Mouse (Mus musculus): ENCODE results near the gene Rdh11. TPM values are rescaled to one million over a fixed set of nuclear protein-coding genes. Genes with fewer than 3 reads are reported as not detected.
"Not testable (repeated sequence)": the region's sequence is repeated elsewhere in the genome, so short reads cannot be mapped to it uniquely, and the experiment has no call there.

The Rdh11 gene
- polyA plus RNA-seq, 1 experiment = 6.0 TPM

GRCm38 (mm10) chr12:79197105-79197504, 5.0 kb upstream of the Rdh11 start:
- H3K4me3 ChIP-seq (ENCODE audit: extremely low read depth, insufficient read depth, insufficient read length) = no peak overlapping the region

GRCm38 (mm10) chr12:79193441-79193840, 1.3 kb upstream of the Rdh11 start:
- peak; percentile 36; the same call in 1 of the 2 replicates for TF ChIP-seq CTCF (IDR thresholded peaks at IDR 0.05; ENCODE audit: extremely low read depth, insufficient read depth, insufficient read length, insufficient replicate concordance)
- TF ChIP-seq POLR2A (IDR thresholded peaks at IDR 0.05; ENCODE audit: low read depth, low read length) = no peak
- DNase-seq (ENCODE audit: low read depth in 1 of 2, low spot score in 2 of 2) = peak; percentile 54 to 70
- no peaks in the 10 kb centered on the region for H3K27me3 ChIP-seq (ENCODE audit: control insufficient read depth, insufficient read depth, low read length)
- H3K36me3 ChIP-seq (ENCODE audit: control insufficient read depth, insufficient read depth, low read length) = peaks cover under 1% of the 10 kb centered on the region; the same call in 1 of the 2 replicates
- H3K27ac ChIP-seq (ENCODE audit: insufficient read depth, low read length) = no peak overlapping the region
- WGBS = 7% methylated on average over 3 of the region's 3 CpGs
- H3K4me1 ChIP-seq (ENCODE audit: control insufficient read depth, insufficient read depth, insufficient read length) = peaks cover 3% of the 10 kb centered on the region; the same call in 1 of the 2 replicates
- H3K4me3 ChIP-seq (ENCODE audit: extremely low read depth, insufficient read depth, insufficient read length) = no peak overlapping the region

More at GRCm38 (mm10) chr12:79197105-79197504, 5.0 kb upstream of the Rdh11 start:
- no peak for DNase-seq (ENCODE audit: low read depth in 1 of 2, low spot score in 2 of 2)
- Histone ChIP-seq H3K4me1 (ENCODE audit: control insufficient read depth, insufficient read depth, insufficient read length) (no peaks in the 10 kb centered on the region), H3K27ac (ENCODE audit: insufficient read depth, low read length) (no peak overlapping the region), H3K27me3 (ENCODE audit: control insufficient read depth, insufficient read depth, low read length) (no peaks in the 10 kb centered on the region), H3K36me3 (ENCODE audit: control insufficient read depth, insufficient read depth, low read length) (no peaks in the 10 kb centered on the region)
- TF ChIP-seq CTCF (IDR thresholded peaks at IDR 0.05; ENCODE audit: extremely low read depth, insufficient read depth, insufficient read length, insufficient replicate concordance) (no peak), POLR2A (IDR thresholded peaks at IDR 0.05; ENCODE audit: low read depth, low read length) (no peak)
- WGBS = 90% methylated on average over 5 of the region's 5 CpGs

DNA sequence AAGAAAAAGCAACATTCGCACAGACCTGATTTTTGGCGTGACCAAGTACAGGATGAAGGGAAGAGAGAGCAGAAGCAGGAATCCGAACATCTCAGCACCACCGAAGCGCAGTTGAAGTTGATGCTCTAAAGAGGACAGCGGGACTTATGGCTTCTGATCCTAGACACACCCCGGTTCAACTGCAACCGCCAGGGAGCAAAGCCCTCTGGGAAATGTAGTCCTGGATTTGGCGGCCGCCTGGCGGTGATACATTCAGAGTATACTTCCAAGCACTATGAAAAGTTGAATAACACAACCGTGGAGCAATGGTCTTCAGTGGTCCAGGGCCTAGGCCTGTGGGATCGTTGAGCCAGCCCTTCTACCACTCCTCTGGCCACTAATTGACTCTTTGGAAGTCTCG, 392 bp downstream of the Rdh11 start:
- Histone ChIP-seq H3K36me3 (ENCODE audit: control insufficient read depth, insufficient read depth, low read length) (peaks cover 7% of the 10 kb centered on the region), H3K27ac (ENCODE audit: insufficient read depth, low read length) (no peak overlapping the region), H3K27me3 (ENCODE audit: control insufficient read depth, insufficient read depth, low read length) (no peaks in the 10 kb centered on the region), H3K4me1 (ENCODE audit: control insufficient read depth, insufficient read depth, insufficient read length) (peaks cover 3% of the 10 kb centered on the region; the same call in 1 of the 2 replicates), H3K4me3 (ENCODE audit: extremely low read depth, insufficient read depth, insufficient read length) (peak overlapping the region; percentile 65)
- no peak for TF ChIP-seq POLR2A (IDR thresholded peaks at IDR 0.05; ENCODE audit: low read depth, low read length)
- peak; percentile 16; the same call in 1 of the 2 replicates for TF ChIP-seq CTCF (IDR thresholded peaks at IDR 0.05; ENCODE audit: extremely low read depth, insufficient read depth, insufficient read length, insufficient replicate concordance)
- WGBS = 7% methylated on average over 14 of the region's 14 CpGs
- peak; percentile 70 to 74 for DNase-seq (ENCODE audit: low read depth in 1 of 2, low spot score in 2 of 2)

- WGBS = under 1% methylated on average over 18 of the region's 18 CpGs
- peak; percentile 59 to 63 for DNase-seq (ENCODE audit: low read depth in 1 of 2, low spot score in 2 of 2)
- Histone ChIP-seq H3K4me3 (ENCODE audit: extremely low read depth, insufficient read depth, insufficient read length) (peak overlapping the region; percentile 65), H3K4me1 (ENCODE audit: control insufficient read depth, insufficient read depth, insufficient read length) (peaks cover 3% of the 10 kb centered on the region; the same call in 1 of the 2 replicates), H3K36me3 (ENCODE audit: control insufficient read depth, insufficient read depth, low read length) (peaks cover 12% of the 10 kb centered on the region), H3K27ac (ENCODE audit: insufficient read depth, low read length) (peak overlapping the region; percentile 2; the same call in 1 of the 2 replicates), H3K27me3 (ENCODE audit: control insufficient read depth, insufficient read depth, low read length) (no peaks in the 10 kb centered on the region)
- no peak for TF ChIP-seq POLR2A (IDR thresholded peaks at IDR 0.05; ENCODE audit: low read depth, low read length)
- no peak for TF ChIP-seq CTCF (IDR thresholded peaks at IDR 0.05; ENCODE audit: extremely low read depth, insufficient read depth, insufficient read length, insufficient replicate concordance)
Observed at GRCm38 (mm10) chr12:79190931-79191673, 991 bp downstream of the Rdh11 start.

- H3K4me1 ChIP-seq (ENCODE audit: control insufficient read depth, insufficient read depth, insufficient read length); H3K27ac ChIP-seq (ENCODE audit: insufficient read depth, low read length); DNase-seq (ENCODE audit: low read depth in 1 of 2, low spot score in 2 of 2); H3K27me3 ChIP-seq (ENCODE audit: control insufficient read depth, insufficient read depth, low read length); H3K4me3 ChIP-seq (ENCODE audit: extremely low read depth, insufficient read depth, insufficient read length): not testable (repeated sequence)
- 92% methylated on average over 5 of the region's 6 CpGs for WGBS
- H3K36me3 ChIP-seq (ENCODE audit: control insufficient read depth, insufficient read depth, low read length) = peaks cover 36% of the 10 kb centered on the region
Observed at GRCm38 (mm10) chr12:79185160-79185559, 6.9 kb downstream of the Rdh11 start.

DNA sequence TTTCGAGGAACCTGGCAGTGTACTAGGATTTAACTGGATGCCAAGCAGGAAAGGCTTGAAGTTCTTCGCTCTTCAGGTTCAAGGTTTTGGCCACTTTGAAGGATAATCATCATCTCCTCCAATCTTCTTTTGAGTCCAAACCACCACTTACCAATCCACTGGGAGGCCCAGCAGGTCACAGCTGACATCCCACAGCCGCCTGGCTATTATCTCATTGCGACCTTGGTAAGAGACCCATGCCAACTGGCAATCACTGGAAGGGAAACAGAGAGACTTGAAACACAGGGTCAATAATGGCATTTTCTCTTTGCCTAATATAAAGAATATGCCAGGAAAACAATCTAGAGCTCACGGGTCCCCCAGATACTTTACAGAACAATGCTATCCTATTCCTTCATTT, 16.1 kb downstream of the Rdh11 start:
- DNase-seq (ENCODE audit: low read depth in 1 of 2, low spot score in 2 of 2) = no peak

GRCm38 (mm10) chr12:79173721-79174120, 18.4 kb downstream of the Rdh11 start:
- peaks cover 10% of the 10 kb centered on the region for H3K36me3 ChIP-seq (ENCODE audit: control insufficient read depth, insufficient read depth, low read length)
- no peaks in the 10 kb centered on the region for H3K27me3 ChIP-seq (ENCODE audit: control insufficient read depth, insufficient read depth, low read length)
- DNase-seq (ENCODE audit: low read depth in 1 of 2, low spot score in 2 of 2) = no peak
- TF ChIP-seq CTCF (IDR thresholded peaks at IDR 0.05; ENCODE audit: extremely low read depth, insufficient read depth, insufficient read length, insufficient replicate concordance) (no peak), POLR2A (IDR thresholded peaks at IDR 0.05; ENCODE audit: low read depth, low read length) (no peak)
- H3K4me1 ChIP-seq (ENCODE audit: control insufficient read depth, insufficient read depth, insufficient read length) = peaks cover 3% of the 10 kb centered on the region
- 86% methylated on average over 5 of the region's 5 CpGs for WGBS
- H3K4me3 ChIP-seq (ENCODE audit: extremely low read depth, insufficient read depth, insufficient read length) = no peak overlapping the region
- no peak overlapping the region for H3K27ac ChIP-seq (ENCODE audit: insufficient read depth, low read length)

More for the DNA sequence above, 16.1 kb downstream of the Rdh11 start:
- WGBS = 96% methylated on average over 5 of the region's 5 CpGs
- TF ChIP-seq POLR2A (IDR thresholded peaks at IDR 0.05; ENCODE audit: low read depth, low read length) = no peak
- no peak for TF ChIP-seq CTCF (IDR thresholded peaks at IDR 0.05; ENCODE audit: extremely low read depth, insufficient read depth, insufficient read length, insufficient replicate concordance)
- no peaks in the 10 kb centered on the region for H3K27me3 ChIP-seq (ENCODE audit: control insufficient read depth, insufficient read depth, low read length)
- H3K36me3 ChIP-seq (ENCODE audit: control insufficient read depth, insufficient read depth, low read length) = peaks cover 9% of the 10 kb centered on the region
- H3K27ac ChIP-seq (ENCODE audit: insufficient read depth, low read length) = no peak overlapping the region
- no peak overlapping the region for H3K4me3 ChIP-seq (ENCODE audit: extremely low read depth, insufficient read depth, insufficient read length)
- peaks cover 3% of the 10 kb centered on the region; the same call in 1 of the 2 replicates for H3K4me1 ChIP-seq (ENCODE audit: control insufficient read depth, insufficient read depth, insufficient read length)
